Mouse (Mus musculus) heart, adult 2 months (tissue): ENCODE data around the gene Cfap161.

ENCODE experiments used
- CTCF ChIP-seq: fragments of 200-600 bp; IDR thresholded peaks from 2 replicates; pipeline ENCODE4 v1.8.1; 2022; ENCODE audit warnings: antibody characterized with exemption, mild to moderate bottlenecking, moderate library complexity
- EP300 ChIP-seq: fragments of 200-500 bp; IDR thresholded peaks from 2 replicates; pipeline ENCODE4 v1.6.1; 2011; ENCODE audit warnings: low read depth, low read length, control low read depth; ENCODE audit not compliant: insufficient read depth
- POLR2A ChIP-seq: fragments of 200-500 bp; IDR thresholded peaks from 2 replicates; pipeline ENCODE4 v1.6.1; 2011; ENCODE audit warnings: mild to moderate bottlenecking, low read depth, low read length, control low read depth; ENCODE audit not compliant: insufficient read depth

- TF ChIP-seq CTCF (no peak), POLR2A (no peak), EP300 (no peak)
Observed at GRCm38 (mm10) chr7:83745413-83746106, 49.1 kb downstream of the Cfap161 start, which contains the start of gene Il16.
